Mouse (Mus musculus): Measurements from ENCODE around the gene Ikzf3. TPM values are rescaled to one million over a fixed set of nuclear protein-coding genes. Genes with fewer than 3 reads are reported as not detected.
A peak's percentile ranks its signal among the peaks of the same experiment; 100 is the strongest.

Gene Ikzf3
- polyA plus RNA-seq, 1 experiment from 2014 or later = 0.08 TPM

DNA sequence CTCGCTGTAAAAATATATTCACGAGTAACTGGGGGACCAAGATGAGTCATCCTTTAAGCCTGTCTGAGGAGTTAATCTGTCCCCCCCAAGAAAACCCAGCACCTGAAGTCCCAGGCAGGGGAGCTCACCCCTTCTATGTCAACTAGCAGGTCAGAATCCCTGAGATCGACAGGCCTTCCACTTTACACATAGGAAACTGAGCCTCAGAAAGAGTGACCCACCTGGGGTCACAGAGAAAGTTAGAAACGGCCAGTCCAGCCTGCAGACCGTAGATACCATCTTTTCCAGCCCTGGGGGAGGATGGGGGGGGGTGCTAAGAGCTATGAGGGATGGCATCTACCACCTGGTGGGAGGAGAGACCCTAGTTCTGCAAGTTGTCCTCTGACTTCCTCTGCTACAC is 89.3 kb downstream of the Ikzf3 start:
- no peaks in the 10 kb centered on the region for H3K9me3 ChIP-seq (ENCODE audit: control insufficient read depth, low read length)
- H3K4me3 ChIP-seq (ENCODE audit: low read depth, low read length) = no peak overlapping the region
- H3K4me2 ChIP-seq (ENCODE audit: low read depth, low read length, severe bottlenecking) = no peak overlapping the region
- 84% methylated on average over 5 of the region's 5 CpGs for WGBS
- H3K4me1 ChIP-seq (replicated peaks; ENCODE audit: control insufficient read depth, insufficient read depth, low read length) = 0 out of 2 replicates have a peak, but pooled peaks cover 2% of the 10 kb centered on the region
- H3K27ac ChIP-seq (ENCODE audit: low read depth, low read length) = no peak overlapping the region
- H3K27me3 ChIP-seq (ENCODE audit: control insufficient read depth, insufficient read depth, low read length) = peaks cover 27% of the 10 kb centered on the region
- H3K36me3 ChIP-seq (ENCODE audit: control insufficient read depth, insufficient read depth, low read length) = no peaks in the 10 kb centered on the region
- no peak overlapping the region for H3K9ac ChIP-seq (ENCODE audit: low read length)
- DNase-seq (ENCODE audit: low spot score) (no peak), ATAC-seq (replicated peaks; ENCODE audit: low FRiP score) (no peak)

- no peaks in the 10 kb centered on the region for H3K36me3 ChIP-seq (ENCODE audit: control insufficient read depth, insufficient read depth, low read length)
- DNase-seq (ENCODE audit: low spot score) (no peak), ATAC-seq (replicated peaks; ENCODE audit: low FRiP score) (no peak)
- H3K27ac ChIP-seq (ENCODE audit: low read depth, low read length) = no peak overlapping the region
- H3K9ac ChIP-seq (ENCODE audit: low read length) = no peak overlapping the region
- H3K27me3 ChIP-seq (ENCODE audit: control insufficient read depth, insufficient read depth, low read length) = peaks cover 25% of the 10 kb centered on the region
- no peak overlapping the region for H3K4me2 ChIP-seq (ENCODE audit: low read depth, low read length, severe bottlenecking)
- 0 out of 2 replicates have a peak, but pooled peaks cover 2% of the 10 kb centered on the region for H3K4me1 ChIP-seq (replicated peaks; ENCODE audit: control insufficient read depth, insufficient read depth, low read length)
- WGBS = 80% methylated on average over 4 of the region's 4 CpGs
- H3K4me3 ChIP-seq (ENCODE audit: low read depth, low read length) = no peak overlapping the region
- H3K9me3 ChIP-seq (ENCODE audit: control insufficient read depth, low read length) = no peaks in the 10 kb centered on the region
These were observed 90.3 kb downstream of the Ikzf3 start for GRCm38 (mm10) chr11:98455484-98455883.

DNA sequence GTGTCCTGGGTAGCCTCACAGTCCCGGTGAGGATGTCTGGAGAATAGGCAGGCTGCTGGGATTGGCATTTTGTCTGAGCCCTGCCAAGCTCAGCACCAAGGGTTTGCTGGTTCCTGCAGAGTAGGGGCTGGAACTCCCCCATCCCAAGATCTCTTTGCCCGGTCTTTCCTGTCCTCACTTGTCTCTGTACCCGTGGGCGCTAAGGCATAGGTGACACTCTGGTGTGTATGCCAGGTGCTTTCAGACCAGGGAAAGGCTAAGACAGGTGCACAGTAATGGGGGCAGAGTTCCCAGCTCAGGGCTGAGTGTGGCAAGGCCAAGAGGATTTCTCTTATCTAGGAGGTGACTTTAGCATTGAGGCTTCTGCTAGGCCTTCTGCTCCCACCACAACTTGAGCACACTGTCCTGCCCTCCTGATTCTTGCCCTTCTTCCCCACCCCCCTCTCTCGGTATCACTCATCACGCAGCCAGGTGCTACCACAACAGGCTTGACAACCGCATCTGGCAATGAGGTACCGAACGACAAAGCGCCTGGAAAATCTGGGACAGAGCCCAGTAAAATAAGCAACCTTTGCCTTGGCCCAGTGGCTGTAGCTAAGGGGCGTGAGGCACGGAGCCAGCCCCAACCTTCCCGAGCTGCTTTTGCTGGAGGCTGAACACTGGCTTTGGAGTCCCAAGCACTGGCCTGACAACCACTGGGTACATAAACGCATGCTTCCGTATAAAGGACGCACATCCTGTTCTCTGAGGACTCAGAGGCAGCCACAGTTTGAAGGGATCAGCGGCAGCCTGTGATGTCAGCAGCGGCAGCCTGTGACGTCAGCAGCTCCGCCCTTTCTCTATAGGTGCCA is 95.7 kb downstream of the Ikzf3 start:
- no peak overlapping the region for H3K27ac ChIP-seq (ENCODE audit: low read depth, low read length)
- H3K4me1 ChIP-seq (replicated peaks; ENCODE audit: control insufficient read depth, insufficient read depth, low read length) = no peaks in the 10 kb centered on the region; the same call in 1 of the 2 replicates
- ATAC-seq (replicated peaks; ENCODE audit: low FRiP score) (no peak), DNase-seq (ENCODE audit: low spot score) (no peak)
- 91% methylated on average over 20 of the region's 20 CpGs for WGBS
- H3K4me3 ChIP-seq (ENCODE audit: low read depth, low read length) = no peak overlapping the region
- H3K36me3 ChIP-seq (ENCODE audit: control insufficient read depth, insufficient read depth, low read length) = no peaks in the 10 kb centered on the region
- no peaks in the 10 kb centered on the region for H3K9me3 ChIP-seq (ENCODE audit: control insufficient read depth, low read length)
- peaks cover 18% of the 10 kb centered on the region for H3K27me3 ChIP-seq (ENCODE audit: control insufficient read depth, insufficient read depth, low read length)
- no peak overlapping the region for H3K9ac ChIP-seq (ENCODE audit: low read length)
- H3K4me2 ChIP-seq (ENCODE audit: low read depth, low read length, severe bottlenecking) = no peak overlapping the region

- no peak for DNase-seq (ENCODE audit: low spot score)
- ATAC-seq (replicated peaks; ENCODE audit: low FRiP score) = no peak
- H3K27ac ChIP-seq (ENCODE audit: low read depth, low read length) = no peak overlapping the region
- H3K27me3 ChIP-seq (ENCODE audit: control insufficient read depth, insufficient read depth, low read length) = peaks cover 18% of the 10 kb centered on the region
- no peak overlapping the region for H3K9ac ChIP-seq (ENCODE audit: low read length)
- no peaks in the 10 kb centered on the region for H3K36me3 ChIP-seq (ENCODE audit: control insufficient read depth, insufficient read depth, low read length)
- no peak overlapping the region for H3K4me3 ChIP-seq (ENCODE audit: low read depth, low read length)
- H3K9me3 ChIP-seq (ENCODE audit: control insufficient read depth, low read length) = no peaks in the 10 kb centered on the region
- no peaks in the 10 kb centered on the region; the same call in 1 of the 2 replicates for H3K4me1 ChIP-seq (replicated peaks; ENCODE audit: control insufficient read depth, insufficient read depth, low read length)
- no peak overlapping the region for H3K4me2 ChIP-seq (ENCODE audit: low read depth, low read length, severe bottlenecking)
- 78% methylated on average over 3 of the region's 3 CpGs for WGBS
These were observed 96.4 kb downstream of the Ikzf3 start for GRCm38 (mm10) chr11:98449419-98449818.

DNA sequence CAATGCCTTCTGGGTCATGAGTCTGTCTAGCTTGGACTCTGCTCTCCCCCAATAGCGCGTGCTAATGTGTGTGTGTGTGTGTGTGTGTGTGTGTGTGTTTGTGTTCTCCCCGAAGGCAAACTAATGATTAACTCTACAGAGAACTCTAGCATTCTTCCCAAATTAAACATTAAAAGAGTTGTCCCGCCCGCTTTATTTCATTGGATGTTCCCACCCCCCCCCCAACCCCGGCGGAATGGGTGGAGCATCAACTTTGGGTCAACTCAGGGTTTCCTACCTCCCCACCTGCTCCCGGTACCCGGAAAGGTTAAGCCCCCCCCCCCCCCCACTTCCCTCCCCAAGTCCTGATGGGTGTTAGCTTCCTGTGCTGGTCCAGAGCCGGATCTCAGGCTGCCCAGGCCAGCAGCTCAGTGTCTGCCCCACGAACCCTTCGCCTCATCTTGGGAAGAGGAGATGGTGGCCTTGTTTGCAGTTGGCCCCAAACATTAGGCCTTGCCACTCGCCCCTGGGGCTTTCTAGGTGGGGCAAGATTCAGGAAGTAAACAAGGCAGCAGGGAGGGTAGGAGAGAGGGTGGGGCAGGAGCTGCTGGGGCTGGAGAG is 97.5 kb downstream of the Ikzf3 start:
- Histone ChIP-seq H3K36me3 (ENCODE audit: control insufficient read depth, insufficient read depth, low read length) (no peaks in the 10 kb centered on the region), H3K4me2 (ENCODE audit: low read depth, low read length, severe bottlenecking) (no peak overlapping the region), H3K27ac (ENCODE audit: low read depth, low read length) (no peak overlapping the region), H3K9ac (ENCODE audit: low read length) (no peak overlapping the region), H3K9me3 (ENCODE audit: control insufficient read depth, low read length) (no peaks in the 10 kb centered on the region), H3K4me1 (replicated peaks; ENCODE audit: control insufficient read depth, insufficient read depth, low read length) (no peaks in the 10 kb centered on the region; the same call in 1 of the 2 replicates), H3K4me3 (ENCODE audit: low read depth, low read length) (no peak overlapping the region), H3K27me3 (ENCODE audit: control insufficient read depth, insufficient read depth, low read length) (peaks cover 18% of the 10 kb centered on the region)
- DNase-seq (ENCODE audit: low spot score) (no peak), ATAC-seq (replicated peaks; ENCODE audit: low FRiP score) (no peak)
- 46% methylated on average over 13 of the region's 13 CpGs for WGBS

GRCm38 (mm10) chr11:98447475-98447834 is 98.4 kb downstream of the Ikzf3 start:
- H3K9ac ChIP-seq (ENCODE audit: low read length) = no peak overlapping the region
- WGBS = 23% methylated on average over 7 of the region's 7 CpGs
- DNase-seq (ENCODE audit: low spot score) = no peak
- no peak overlapping the region for H3K4me2 ChIP-seq (ENCODE audit: low read depth, low read length, severe bottlenecking)
- no peak overlapping the region for H3K27ac ChIP-seq (ENCODE audit: low read depth, low read length)
- no peak overlapping the region for H3K4me3 ChIP-seq (ENCODE audit: low read depth, low read length)
- H3K36me3 ChIP-seq (ENCODE audit: control insufficient read depth, insufficient read depth, low read length) = no peaks in the 10 kb centered on the region
- no peak for ATAC-seq (replicated peaks; ENCODE audit: low FRiP score)
- peaks cover 18% of the 10 kb centered on the region for H3K27me3 ChIP-seq (ENCODE audit: control insufficient read depth, insufficient read depth, low read length)
- H3K4me1 ChIP-seq (replicated peaks; ENCODE audit: control insufficient read depth, insufficient read depth, low read length) = no peaks in the 10 kb centered on the region; the same call in 1 of the 2 replicates
- no peaks in the 10 kb centered on the region for H3K9me3 ChIP-seq (ENCODE audit: control insufficient read depth, low read length)

DNA sequence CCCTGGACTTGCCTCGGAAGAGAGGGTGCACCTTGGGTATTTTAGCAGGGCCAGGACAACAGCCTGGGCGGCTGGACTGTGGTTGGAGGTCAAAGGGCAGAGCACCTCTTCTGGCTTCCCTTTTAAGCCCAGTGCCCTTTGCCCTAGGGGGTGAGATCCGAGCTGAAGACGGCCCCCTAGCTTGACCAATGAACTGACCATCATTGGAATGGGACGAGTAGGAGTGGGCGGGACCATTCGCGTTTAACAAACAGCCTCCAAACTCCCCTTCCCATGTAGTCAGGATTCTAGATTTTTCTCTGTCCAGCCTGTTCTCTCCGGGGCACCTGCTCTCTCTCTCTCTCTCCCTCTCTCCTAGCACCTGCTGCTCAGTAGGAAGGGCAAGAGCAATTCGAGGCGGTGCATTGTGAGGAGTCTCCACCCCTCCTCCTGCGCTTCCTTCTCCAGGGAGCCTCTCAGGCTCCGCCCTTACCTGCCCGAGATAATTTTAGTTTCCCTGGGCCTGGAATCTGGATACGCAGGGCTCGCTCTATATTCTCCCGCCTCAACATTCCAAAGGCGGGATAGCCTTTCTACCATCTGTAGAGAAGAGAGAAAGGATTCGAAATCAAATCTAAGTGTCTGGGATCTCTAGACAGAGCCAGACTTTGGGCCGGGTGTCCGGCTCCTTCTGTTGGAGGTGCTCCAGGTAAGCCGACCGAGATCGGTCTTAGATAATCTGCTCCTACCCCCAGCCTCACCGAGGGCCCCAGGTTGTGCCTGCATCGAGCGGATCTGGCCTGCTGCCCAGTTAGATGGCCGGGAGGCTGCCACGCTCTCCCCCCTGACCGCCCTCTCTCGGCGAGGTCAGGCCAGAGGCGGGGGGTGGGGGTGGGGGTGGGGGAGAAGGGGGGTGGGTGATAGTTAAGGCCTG is 99.0 kb downstream of the Ikzf3 start:
- Histone ChIP-seq H3K4me1 (replicated peaks; ENCODE audit: control insufficient read depth, insufficient read depth, low read length) (no peaks in the 10 kb centered on the region; the same call in 1 of the 2 replicates), H3K36me3 (ENCODE audit: control insufficient read depth, insufficient read depth, low read length) (no peaks in the 10 kb centered on the region), H3K4me2 (ENCODE audit: low read depth, low read length, severe bottlenecking) (0 out of 2 replicates have a peak overlapping the region, but pooled peaks have one; percentile 5), H3K4me3 (ENCODE audit: low read depth, low read length) (no peak overlapping the region), H3K9ac (ENCODE audit: low read length) (no peak overlapping the region), H3K27me3 (ENCODE audit: control insufficient read depth, insufficient read depth, low read length) (peaks cover 18% of the 10 kb centered on the region), H3K27ac (ENCODE audit: low read depth, low read length) (no peak overlapping the region), H3K9me3 (ENCODE audit: control insufficient read depth, low read length) (no peaks in the 10 kb centered on the region)
- 3% methylated on average over 33 of the region's 33 CpGs for WGBS
- DNase-seq (ENCODE audit: low spot score) = no peak
- ATAC-seq (replicated peaks; ENCODE audit: low FRiP score) = no peak

GRCm38 (mm10) chr11:98446213-98446561 is 99.6 kb downstream of the Ikzf3 start, which contains the start of gene Grb7:
TSS of gene Grb7 (plus strand) at chr11:98446394.
- Histone ChIP-seq H3K27ac (ENCODE audit: low read depth, low read length) (no peak within 1 kb of the TSS), H3K4me3 (ENCODE audit: low read depth, low read length) (no peak within 1 kb of the TSS), H3K27me3 (ENCODE audit: control insufficient read depth, insufficient read depth, low read length) (peaks cover 18% of the 10 kb centered on the region), H3K4me1 (replicated peaks; ENCODE audit: control insufficient read depth, insufficient read depth, low read length) (no peaks in the 10 kb centered on the region; the same call in 1 of the 2 replicates), H3K4me2 (ENCODE audit: low read depth, low read length, severe bottlenecking) (0 out of 2 replicates have a peak within 1 kb of the TSS, but pooled peaks have one; percentile 5), H3K9me3 (ENCODE audit: control insufficient read depth, low read length) (no peaks in the 10 kb centered on the region), H3K36me3 (ENCODE audit: control insufficient read depth, insufficient read depth, low read length) (no peaks in the 10 kb centered on the region), H3K9ac (ENCODE audit: low read length) (no peak within 1 kb of the TSS)
- ATAC-seq (replicated peaks; ENCODE audit: low FRiP score) (no peak), DNase-seq (ENCODE audit: low spot score) (no peak)
- 10% methylated on average over 5 of the region's 5 CpGs for WGBS

All from forebrain, embryonic 11.5 days (tissue).